Mouse (Mus musculus): ENCODE measurements at regions not wholly inside any gene's neighbourhood (a gene's known extent, or its start where the extent isn't known, plus 50 kb on each side); places are given as distances from the start of the nearest gene placed in this dataset.

DNA sequence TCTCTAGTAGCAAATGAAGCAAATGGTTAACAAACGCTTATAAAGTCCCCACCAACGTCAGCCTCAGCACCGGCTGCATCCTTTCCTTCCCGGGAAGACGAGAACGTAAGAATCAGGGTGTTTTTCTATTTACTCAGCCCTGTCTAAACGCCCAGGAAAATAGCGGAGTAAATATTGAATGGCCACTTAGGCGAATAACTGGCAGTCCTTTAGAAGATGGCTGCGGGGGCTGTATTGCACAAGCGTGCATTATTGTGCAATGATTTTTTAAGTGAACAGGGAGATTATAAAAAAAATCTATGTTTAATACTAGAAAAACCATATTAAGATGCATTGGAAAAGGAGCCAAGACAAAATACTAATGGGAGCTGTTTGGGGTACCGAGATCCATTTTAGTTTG is 410.3 kb downstream of the Wdr11 start:
- ATAC-seq (replicated peaks; ENCODE audit: insufficient number of reproducible peaks, low FRiP score, low TSS enrichment, low read depth) (no peak), DNase-seq (ENCODE audit: low spot score) (no peak)
- Histone ChIP-seq H3K9ac (replicated peaks; ENCODE audit: low read length) (no peak overlapping the region), H3K27me3 (ENCODE audit: control insufficient read depth, insufficient read depth, low read length) (no peaks in the 10 kb centered on the region), H3K4me2 (ENCODE audit: low read depth, low read length) (no peak overlapping the region), H3K4me1 (ENCODE audit: control insufficient read depth, insufficient read depth, low read length) (no peaks in the 10 kb centered on the region), H3K36me3 (replicated peaks; ENCODE audit: control insufficient read depth, insufficient read depth, low read depth, low read length) (no peaks in the 10 kb centered on the region), H3K4me3 (ENCODE audit: low read depth, low read length) (no peak overlapping the region), H3K27ac (replicated peaks; ENCODE audit: low read depth, low read length) (no peak overlapping the region), H3K9me3 (replicated peaks; ENCODE audit: control insufficient read depth, low read length) (no peaks in the 10 kb centered on the region)
- 51% methylated on average over 12 of the region's 12 CpGs for WGBS

DNA sequence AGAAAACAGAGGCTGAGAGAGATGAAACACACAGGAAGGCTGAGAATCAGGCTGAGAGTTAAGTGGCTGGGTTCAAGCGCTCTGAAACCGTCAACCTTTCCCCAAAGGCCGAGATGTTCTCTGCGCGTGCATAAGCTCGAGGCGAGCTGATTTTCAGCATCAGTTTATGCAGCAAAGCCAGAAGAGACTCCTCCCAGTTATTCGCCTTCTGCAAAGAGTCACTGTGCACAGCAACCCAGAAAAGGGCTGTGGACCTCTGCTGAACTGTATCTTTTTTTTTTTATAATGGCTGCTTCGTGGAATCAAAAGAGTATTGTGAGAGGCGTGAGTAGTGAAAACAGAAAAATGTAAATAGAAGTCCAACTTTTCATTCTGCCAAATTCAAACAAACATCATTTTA is 413.7 kb downstream of the Wdr11 start:
- DNase-seq (ENCODE audit: low spot score), result no peak
- Histone ChIP-seq H3K4me2 (ENCODE audit: low read depth, low read length) (no peak overlapping the region), H3K27ac (replicated peaks; ENCODE audit: low read depth, low read length) (no peak overlapping the region), H3K4me1 (ENCODE audit: control insufficient read depth, insufficient read depth, low read length) (no peaks in the 10 kb centered on the region), H3K9ac (replicated peaks; ENCODE audit: low read length) (no peak overlapping the region), H3K36me3 (replicated peaks; ENCODE audit: control insufficient read depth, insufficient read depth, low read depth, low read length) (no peaks in the 10 kb centered on the region), H3K4me3 (ENCODE audit: low read depth, low read length) (no peak overlapping the region), H3K9me3 (replicated peaks; ENCODE audit: control insufficient read depth, low read length) (no peaks in the 10 kb centered on the region), H3K27me3 (ENCODE audit: control insufficient read depth, insufficient read depth, low read length) (no peaks in the 10 kb centered on the region)
- ATAC-seq (replicated peaks; ENCODE audit: insufficient number of reproducible peaks, low FRiP score, low TSS enrichment, low read depth), result no peak
- WGBS, result 38% methylated on average over 10 of the region's 10 CpGs

DNA sequence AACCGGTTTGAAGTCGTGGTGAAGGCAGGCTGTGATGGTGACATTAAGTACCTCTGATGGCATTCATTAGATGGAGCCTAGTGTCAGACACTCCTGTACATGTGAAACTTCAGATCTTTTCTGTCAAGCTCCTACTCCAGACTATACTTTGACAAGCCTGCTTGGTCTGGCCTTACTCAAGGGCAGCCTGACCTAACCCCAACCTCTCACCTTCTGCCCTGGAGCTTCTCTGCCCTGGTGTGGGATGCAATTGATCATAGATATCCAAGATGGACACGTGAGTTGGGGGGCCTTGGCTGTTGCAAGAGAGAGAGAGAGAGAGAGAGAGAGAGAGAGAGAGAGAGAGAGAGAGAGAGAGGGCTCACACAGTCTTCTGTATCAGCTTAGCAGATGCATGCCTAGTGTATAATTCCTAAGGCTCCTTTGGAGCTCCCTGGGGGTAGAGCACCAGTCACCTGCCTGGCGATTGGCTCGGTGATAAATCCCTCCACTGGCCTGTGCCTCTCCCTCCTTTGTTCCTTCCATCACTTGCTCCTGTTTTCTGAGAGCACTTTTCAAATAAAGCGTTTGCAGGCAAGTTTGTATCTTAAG is 416.4 kb downstream of the Wdr11 start:
- Histone ChIP-seq H3K4me2 (ENCODE audit: low read depth, low read length) (no peak overlapping the region), H3K27me3 (ENCODE audit: control insufficient read depth, insufficient read depth, low read length) (no peaks in the 10 kb centered on the region), H3K9ac (replicated peaks; ENCODE audit: low read length) (no peak overlapping the region), H3K4me3 (ENCODE audit: low read depth, low read length) (no peak overlapping the region), H3K4me1 (ENCODE audit: control insufficient read depth, insufficient read depth, low read length) (no peaks in the 10 kb centered on the region; the same call in 1 of the 2 replicates), H3K9me3 (replicated peaks; ENCODE audit: control insufficient read depth, low read length) (no peaks in the 10 kb centered on the region), H3K27ac (replicated peaks; ENCODE audit: low read depth, low read length) (no peak overlapping the region), H3K36me3 (replicated peaks; ENCODE audit: control insufficient read depth, insufficient read depth, low read depth, low read length) (no peaks in the 10 kb centered on the region)
- 16% methylated on average over 6 of the region's 6 CpGs for WGBS
- DNase-seq (ENCODE audit: low spot score), result no peak
- no peak for ATAC-seq (replicated peaks; ENCODE audit: insufficient number of reproducible peaks, low FRiP score, low TSS enrichment, low read depth)

DNA sequence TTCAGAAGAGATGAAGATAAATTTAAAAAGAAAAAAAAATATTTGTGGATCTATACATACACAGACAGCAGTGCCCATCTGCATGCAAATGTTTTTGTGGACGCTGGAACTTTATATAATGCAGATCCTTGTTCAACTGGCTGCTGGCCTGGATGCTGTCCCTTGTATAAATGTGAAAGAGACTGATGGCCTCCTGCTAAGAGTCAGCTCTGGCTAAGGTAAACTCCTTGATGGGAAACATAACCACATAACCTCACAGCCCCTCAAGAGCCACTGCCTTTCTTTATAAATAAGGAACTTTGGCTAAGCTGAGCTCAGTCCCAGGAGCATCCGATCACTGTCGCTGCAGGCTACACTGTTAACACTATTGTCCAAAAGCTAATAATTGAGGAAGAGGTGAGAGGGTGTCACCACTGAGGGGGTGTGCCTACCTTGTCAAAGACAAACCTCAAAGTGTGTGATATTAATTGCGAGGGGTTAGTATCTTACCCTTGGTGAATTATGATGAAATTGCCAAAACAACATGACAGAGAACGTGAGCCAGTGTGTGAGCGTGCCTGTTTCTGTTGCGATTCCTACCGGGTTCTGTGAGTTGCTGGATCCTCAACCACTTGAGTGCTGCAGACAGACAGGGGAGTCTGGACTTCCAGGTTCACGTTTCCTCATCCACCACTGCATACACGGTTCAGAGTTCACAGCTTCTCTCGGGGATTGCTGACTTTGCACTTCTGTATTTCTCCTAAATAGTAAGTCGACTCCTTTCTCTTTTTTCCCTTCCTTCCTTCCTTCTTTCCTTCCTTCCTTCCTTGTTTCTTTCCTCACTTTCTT is 417.1 kb downstream of the Wdr11 start:
- Histone ChIP-seq H3K4me3 (ENCODE audit: low read depth, low read length) (no peak overlapping the region), H3K36me3 (replicated peaks; ENCODE audit: control insufficient read depth, insufficient read depth, low read depth, low read length) (no peaks in the 10 kb centered on the region), H3K27ac (replicated peaks; ENCODE audit: low read depth, low read length) (no peak overlapping the region), H3K4me1 (ENCODE audit: control insufficient read depth, insufficient read depth, low read length) (no peaks in the 10 kb centered on the region; the same call in 1 of the 2 replicates), H3K4me2 (ENCODE audit: low read depth, low read length) (no peak overlapping the region), H3K9me3 (replicated peaks; ENCODE audit: control insufficient read depth, low read length) (no peaks in the 10 kb centered on the region), H3K27me3 (ENCODE audit: control insufficient read depth, insufficient read depth, low read length) (no peaks in the 10 kb centered on the region), H3K9ac (replicated peaks; ENCODE audit: low read length) (no peak overlapping the region)
- 38% methylated on average over 12 of the region's 12 CpGs for WGBS
- ATAC-seq (replicated peaks; ENCODE audit: insufficient number of reproducible peaks, low FRiP score, low TSS enrichment, low read depth) (no peak), DNase-seq (ENCODE audit: low spot score) (no peak)

DNA sequence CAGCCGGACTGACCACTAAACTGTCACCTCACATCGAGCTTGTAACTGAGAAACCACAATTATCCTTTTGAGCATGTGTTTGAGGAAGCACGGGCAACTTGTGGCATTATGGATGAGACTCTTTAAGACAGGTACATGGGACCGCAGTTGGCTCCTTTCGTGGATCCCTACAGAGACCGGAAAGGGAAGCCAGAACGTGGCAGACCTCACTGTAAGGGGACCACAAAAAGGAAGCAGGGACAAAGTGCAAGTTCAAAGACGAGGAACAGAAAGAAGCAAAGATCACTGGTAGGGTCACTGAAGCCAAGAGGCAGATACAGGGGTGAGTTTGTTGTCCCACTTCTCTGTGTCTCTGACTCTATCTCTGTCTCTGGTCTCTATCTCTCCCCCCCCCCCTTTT is 420.4 kb downstream of the Wdr11 start:
- Histone ChIP-seq H3K4me1 (ENCODE audit: control insufficient read depth, insufficient read depth, low read length) (no peaks in the 10 kb centered on the region; the same call in 1 of the 2 replicates), H3K4me2 (ENCODE audit: low read depth, low read length) (no peak overlapping the region), H3K36me3 (replicated peaks; ENCODE audit: control insufficient read depth, insufficient read depth, low read depth, low read length) (no peaks in the 10 kb centered on the region), H3K4me3 (ENCODE audit: low read depth, low read length) (no peak overlapping the region), H3K27ac (replicated peaks; ENCODE audit: low read depth, low read length) (no peak overlapping the region), H3K9ac (replicated peaks; ENCODE audit: low read length) (no peak overlapping the region), H3K27me3 (ENCODE audit: control insufficient read depth, insufficient read depth, low read length) (no peaks in the 10 kb centered on the region), H3K9me3 (replicated peaks; ENCODE audit: control insufficient read depth, low read length) (no peaks in the 10 kb centered on the region)
- no peak for DNase-seq (ENCODE audit: low spot score)
- no peak for ATAC-seq (replicated peaks; ENCODE audit: insufficient number of reproducible peaks, low FRiP score, low TSS enrichment, low read depth)
- WGBS, result 68% methylated on average over 8 of the region's 8 CpGs

DNA sequence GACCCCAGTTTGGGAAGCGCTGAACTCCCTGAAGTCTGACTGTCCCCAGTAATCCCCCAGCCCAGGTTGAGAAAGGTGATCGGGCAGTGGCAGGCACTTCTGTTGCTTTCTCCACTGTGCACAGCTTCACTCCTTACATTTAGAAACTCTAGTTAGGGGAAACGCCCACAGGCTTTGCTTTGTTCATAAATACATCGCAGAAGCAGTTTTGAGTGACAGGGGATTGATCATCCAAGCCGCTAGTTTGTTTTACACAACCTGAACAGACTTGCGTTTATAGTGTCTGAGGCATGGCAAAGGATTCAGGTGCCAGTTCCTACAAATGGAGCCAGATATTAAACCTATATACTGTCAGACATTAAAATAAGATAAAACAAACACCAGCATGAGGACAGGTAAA is 421.4 kb downstream of the Wdr11 start:
- Histone ChIP-seq H3K27ac (replicated peaks; ENCODE audit: low read depth, low read length) (no peak overlapping the region), H3K4me2 (ENCODE audit: low read depth, low read length) (no peak overlapping the region), H3K36me3 (replicated peaks; ENCODE audit: control insufficient read depth, insufficient read depth, low read depth, low read length) (no peaks in the 10 kb centered on the region), H3K4me1 (ENCODE audit: control insufficient read depth, insufficient read depth, low read length) (no peaks in the 10 kb centered on the region; the same call in 1 of the 2 replicates), H3K9ac (replicated peaks; ENCODE audit: low read length) (no peak overlapping the region), H3K9me3 (replicated peaks; ENCODE audit: control insufficient read depth, low read length) (no peaks in the 10 kb centered on the region), H3K4me3 (ENCODE audit: low read depth, low read length) (no peak overlapping the region), H3K27me3 (ENCODE audit: control insufficient read depth, insufficient read depth, low read length) (no peaks in the 10 kb centered on the region)
- 78% methylated on average over 6 of the region's 6 CpGs for WGBS
- DNase-seq (ENCODE audit: low spot score) (no peak), ATAC-seq (replicated peaks; ENCODE audit: insufficient number of reproducible peaks, low FRiP score, low TSS enrichment, low read depth) (no peak)

DNA sequence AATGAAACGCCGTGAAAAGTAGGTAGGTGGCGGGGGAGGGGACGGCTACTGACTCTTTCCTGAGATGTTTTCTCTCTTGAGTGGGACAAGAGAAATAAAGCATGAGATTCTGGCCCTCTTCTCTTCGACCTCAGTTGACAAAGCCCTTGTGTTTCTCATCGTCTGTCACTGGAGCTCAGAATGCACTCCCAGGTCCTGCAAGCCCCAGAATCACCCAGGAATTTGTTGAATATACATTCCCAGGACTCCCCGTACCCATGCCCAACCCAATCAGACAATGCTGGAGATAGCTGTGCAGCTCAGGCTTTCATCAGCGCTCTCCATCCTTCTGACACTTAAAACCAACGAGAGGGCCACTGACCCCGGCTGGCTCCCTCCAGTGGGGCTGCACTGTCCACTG is 422.9 kb downstream of the Wdr11 start:
- Histone ChIP-seq H3K4me3 (ENCODE audit: low read depth, low read length) (no peak overlapping the region), H3K9me3 (replicated peaks; ENCODE audit: control insufficient read depth, low read length) (no peaks in the 10 kb centered on the region), H3K4me2 (ENCODE audit: low read depth, low read length) (no peak overlapping the region), H3K27ac (replicated peaks; ENCODE audit: low read depth, low read length) (no peak overlapping the region), H3K27me3 (ENCODE audit: control insufficient read depth, insufficient read depth, low read length) (no peaks in the 10 kb centered on the region), H3K36me3 (replicated peaks; ENCODE audit: control insufficient read depth, insufficient read depth, low read depth, low read length) (no peaks in the 10 kb centered on the region), H3K4me1 (ENCODE audit: control insufficient read depth, insufficient read depth, low read length) (no peaks in the 10 kb centered on the region; the same call in 1 of the 2 replicates), H3K9ac (replicated peaks; ENCODE audit: low read length) (no peak overlapping the region)
- WGBS, result 64% methylated on average over 10 of the region's 10 CpGs
- no peak for ATAC-seq (replicated peaks; ENCODE audit: insufficient number of reproducible peaks, low FRiP score, low TSS enrichment, low read depth)
- no peak for DNase-seq (ENCODE audit: low spot score)

DNA sequence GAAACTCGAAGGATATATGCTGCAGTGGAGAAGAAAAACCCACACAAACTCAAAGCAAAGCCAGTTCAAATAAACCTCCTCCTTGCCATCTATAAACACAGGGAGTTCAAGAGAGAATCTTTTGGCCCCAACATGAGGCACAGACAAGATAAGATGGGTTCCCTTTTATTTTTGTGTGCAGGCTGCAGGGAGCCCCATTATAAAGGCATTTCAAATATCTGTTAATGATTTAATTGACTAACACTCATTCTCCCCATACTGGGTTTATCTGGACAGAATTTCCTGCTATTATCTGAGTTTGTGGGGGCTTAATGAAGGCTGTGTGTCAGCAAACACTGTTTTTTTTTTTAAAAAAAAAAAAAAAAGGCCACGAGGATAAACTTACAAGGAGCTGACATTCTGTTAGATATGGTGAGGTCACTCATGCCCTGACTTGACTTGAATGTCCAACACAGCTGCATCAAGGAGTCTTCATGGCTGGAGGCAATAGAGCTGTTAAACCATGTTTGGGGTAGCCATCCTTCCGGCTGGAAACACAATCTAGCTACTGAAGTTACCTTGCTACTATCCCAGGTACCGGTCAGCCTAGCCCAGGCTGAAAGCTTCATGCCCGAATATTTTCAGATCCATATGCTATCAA is 423.8 kb downstream of the Wdr11 start:
- Histone ChIP-seq H3K27ac (replicated peaks; ENCODE audit: low read depth, low read length) (0 out of 2 replicates have a peak overlapping the region, but pooled peaks have one; percentile 47), H3K4me1 (ENCODE audit: control insufficient read depth, insufficient read depth, low read length) (no peaks in the 10 kb centered on the region; the same call in 1 of the 2 replicates), H3K9me3 (replicated peaks; ENCODE audit: control insufficient read depth, low read length) (no peaks in the 10 kb centered on the region), H3K9ac (replicated peaks; ENCODE audit: low read length) (no peak overlapping the region), H3K4me3 (ENCODE audit: low read depth, low read length) (no peak overlapping the region), H3K27me3 (ENCODE audit: control insufficient read depth, insufficient read depth, low read length) (no peaks in the 10 kb centered on the region), H3K36me3 (replicated peaks; ENCODE audit: control insufficient read depth, insufficient read depth, low read depth, low read length) (no peaks in the 10 kb centered on the region), H3K4me2 (ENCODE audit: low read depth, low read length) (no peak overlapping the region)
- WGBS, result 40% methylated on average over 5 of the region's 5 CpGs
- no peak for DNase-seq (ENCODE audit: low spot score)
- ATAC-seq (replicated peaks; ENCODE audit: insufficient number of reproducible peaks, low FRiP score, low TSS enrichment, low read depth), result no peak
